Mouse (Mus musculus): ENCODE measurements around the gene Ubtf.

DNA sequence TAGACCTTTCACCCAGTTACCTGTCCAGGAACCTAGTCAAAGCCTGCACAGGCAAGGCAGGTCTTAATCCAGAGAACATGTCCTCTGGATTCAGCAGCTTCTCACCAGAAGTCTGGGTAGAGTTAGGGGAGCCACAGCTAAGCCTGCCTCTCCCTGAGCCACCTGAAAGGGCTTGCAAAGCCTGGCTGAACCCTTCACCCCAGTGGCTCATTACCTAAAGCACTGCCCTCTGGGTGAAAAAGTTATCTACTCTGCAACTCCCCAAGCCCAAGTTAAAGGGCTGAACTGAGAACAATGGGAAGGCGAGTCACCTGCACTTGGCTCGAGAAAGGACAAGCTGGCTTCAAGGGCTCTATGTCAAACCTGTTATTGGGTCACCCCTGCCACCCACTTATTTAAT lies 15.4 kb downstream of the Ubtf start:
- TF ChIP-seq CTCF (IDR thresholded peaks at IDR 0.05; ENCODE audit: insufficient read depth, low read depth, low read length) (no peak), POLR2A (IDR thresholded peaks at IDR 0.05; ENCODE audit: insufficient read depth, low read depth, low read length) (no peak)

All from olfactory bulb, adult 2 months (tissue).